Mouse (Mus musculus): ENCODE results near the gene Vwa7.
"Not testable (repeated sequence)": the region's sequence is repeated elsewhere in the genome, so short reads cannot be mapped to it uniquely, and the experiment has no call there.

The Vwa7 gene

GRCm38 (mm10) chr17:35016376-35016775 is at the start of gene Vwa7:
Gene Vwa7, plus strand, starts transcription at chr17:35016579.
- DNase-seq: peak; percentile 52

DNA sequence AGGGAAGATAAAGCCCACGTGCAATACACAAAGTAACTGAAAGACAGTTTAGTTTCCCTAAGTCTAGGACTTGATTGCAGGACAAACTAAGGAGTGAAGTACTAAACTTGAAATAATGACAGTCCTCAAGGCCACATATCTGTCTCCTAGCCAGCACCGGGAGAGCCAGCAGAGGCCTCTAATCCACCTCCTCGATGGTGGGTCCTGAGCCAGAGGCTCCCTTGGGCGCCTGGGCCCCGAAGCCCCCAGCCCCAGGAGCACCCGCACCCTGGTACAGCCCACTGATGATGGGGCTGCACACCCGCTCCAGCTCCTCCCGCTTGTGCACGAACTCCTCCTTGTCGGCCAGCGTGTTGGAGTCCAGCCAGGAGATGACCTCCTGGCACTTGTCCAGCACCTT is 46.6 kb upstream of the Vwa7 start, which contains the start of gene Gm20481:
Gm20481 (plus strand) TSS at position 91 of the 400 bp plus-strand sequence.
- DNase-seq: not testable (repeated sequence)

DNA sequence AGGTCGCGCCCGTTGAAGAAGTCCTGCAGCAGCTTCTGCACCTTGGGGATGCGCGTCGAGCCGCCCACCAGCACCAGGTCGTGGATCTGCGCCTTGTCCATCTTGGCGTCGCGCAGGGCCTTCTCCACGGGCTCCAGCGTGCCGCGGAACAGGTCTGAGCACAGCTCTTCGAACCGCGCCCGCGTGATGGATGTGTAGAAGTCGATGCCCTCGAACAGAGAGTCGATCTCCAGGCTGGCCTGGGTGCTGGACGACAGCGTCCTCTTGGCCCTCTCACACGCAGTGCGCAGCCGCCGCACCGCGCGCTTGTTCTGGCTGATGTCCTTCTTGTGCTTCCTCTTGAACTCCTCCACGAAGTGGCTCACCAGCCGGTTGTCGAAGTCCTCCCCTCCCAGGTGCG is 45.5 kb upstream of the Vwa7 start:
- DNase-seq: not testable (repeated sequence)

GRCm38 (mm10) chr17:34971694-34972068 is 44.7 kb upstream of the Vwa7 start:
- not testable (repeated sequence) for DNase-seq

DNA sequence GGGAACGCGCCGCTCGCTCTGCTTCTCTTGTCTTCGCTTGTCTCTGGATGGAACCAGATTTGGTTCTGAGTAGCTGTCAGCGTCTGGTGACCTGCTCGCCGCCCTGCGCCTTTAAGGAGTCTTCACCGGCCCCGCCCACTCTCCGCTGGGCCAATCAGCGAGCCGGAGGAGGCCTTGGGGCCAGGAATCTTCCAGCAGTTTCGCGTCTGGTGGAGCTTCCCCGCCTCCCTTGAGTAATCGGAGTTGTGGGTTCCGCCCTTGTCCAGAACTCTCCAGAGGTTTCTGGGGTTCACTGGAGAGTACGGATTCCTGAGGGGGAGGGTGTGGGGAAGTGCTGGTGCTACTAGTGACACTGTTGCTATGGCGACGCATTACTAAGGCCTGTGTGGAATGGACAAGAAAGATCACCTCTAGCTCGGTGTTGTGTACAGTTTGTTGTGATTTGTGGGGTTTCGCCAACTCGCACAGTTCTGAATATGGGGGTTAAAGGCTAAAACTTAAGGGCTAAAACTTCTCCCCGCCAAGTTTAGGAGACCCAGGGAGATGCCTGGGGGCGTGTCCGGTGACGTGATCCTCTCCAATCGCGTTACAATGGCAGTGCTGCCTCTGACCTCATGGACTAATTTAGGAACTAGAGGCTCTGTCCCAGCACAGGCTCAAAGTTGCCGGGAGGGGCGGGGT is 44.2 kb upstream of the Vwa7 start, which contains the start of the genes Hspa1a and Hspa1l:
Hspa1a (minus strand) TSS at position 88 of the 681 bp plus-strand sequence.
Hspa1l (plus strand) TSS at position 635 of the 681 bp plus-strand sequence.
- DNase-seq: peak; percentile 93

GRCm38 (mm10) chr17:34975581-34976492 is 40.5 kb upstream of the Vwa7 start:
- no peak for DNase-seq

DNA sequence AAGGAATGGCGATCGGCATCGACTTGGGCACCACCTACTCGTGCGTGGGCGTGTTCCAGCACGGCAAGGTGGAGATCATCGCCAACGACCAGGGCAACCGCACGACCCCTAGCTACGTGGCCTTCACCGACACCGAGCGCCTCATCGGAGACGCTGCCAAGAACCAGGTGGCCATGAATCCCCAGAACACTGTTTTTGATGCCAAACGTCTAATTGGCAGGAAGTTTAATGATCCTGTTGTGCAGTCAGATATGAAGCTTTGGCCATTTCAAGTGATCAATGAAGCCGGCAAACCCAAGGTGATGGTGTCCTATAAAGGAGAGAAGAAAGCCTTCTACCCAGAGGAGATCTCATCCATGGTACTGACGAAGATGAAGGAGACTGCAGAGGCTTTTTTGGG is 39.4 kb upstream of the Vwa7 start:
- no peak for DNase-seq

DNA sequence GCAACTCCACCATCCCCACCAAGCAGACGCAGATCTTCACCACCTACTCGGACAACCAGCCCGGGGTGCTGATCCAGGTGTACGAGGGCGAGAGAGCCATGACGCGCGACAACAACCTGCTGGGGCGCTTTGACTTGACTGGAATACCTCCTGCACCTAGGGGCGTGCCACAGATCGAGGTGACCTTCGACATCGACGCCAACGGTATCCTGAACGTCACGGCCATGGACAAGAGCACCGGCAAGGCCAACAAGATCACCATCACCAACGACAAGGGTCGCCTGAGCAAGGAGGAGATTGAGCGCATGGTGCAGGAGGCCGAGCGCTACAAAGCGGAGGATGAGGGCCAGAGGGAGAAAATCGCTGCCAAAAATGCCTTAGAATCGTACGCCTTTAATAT is 38.1 kb upstream of the Vwa7 start:
- no peak for DNase-seq

DNA sequence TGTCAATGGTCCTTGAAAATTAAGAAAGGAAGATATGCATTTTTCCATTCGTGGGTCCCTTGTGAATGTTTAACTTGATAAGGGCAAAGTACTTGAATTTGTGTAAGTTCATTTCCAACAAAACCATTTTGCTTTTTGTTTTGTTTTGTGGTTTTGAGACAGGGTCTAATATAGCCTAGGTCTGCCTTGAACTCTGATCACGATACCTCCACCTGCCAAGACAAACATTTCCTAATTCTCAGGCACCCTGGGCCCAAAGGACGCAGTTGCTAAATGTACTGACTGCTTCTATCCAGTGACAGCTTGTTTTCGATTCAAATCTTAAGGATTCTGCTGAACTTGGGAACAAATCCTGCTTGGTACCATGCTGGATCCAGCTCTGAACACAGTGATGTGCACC is 36.7 kb upstream of the Vwa7 start:
- no peak for DNase-seq

DNA sequence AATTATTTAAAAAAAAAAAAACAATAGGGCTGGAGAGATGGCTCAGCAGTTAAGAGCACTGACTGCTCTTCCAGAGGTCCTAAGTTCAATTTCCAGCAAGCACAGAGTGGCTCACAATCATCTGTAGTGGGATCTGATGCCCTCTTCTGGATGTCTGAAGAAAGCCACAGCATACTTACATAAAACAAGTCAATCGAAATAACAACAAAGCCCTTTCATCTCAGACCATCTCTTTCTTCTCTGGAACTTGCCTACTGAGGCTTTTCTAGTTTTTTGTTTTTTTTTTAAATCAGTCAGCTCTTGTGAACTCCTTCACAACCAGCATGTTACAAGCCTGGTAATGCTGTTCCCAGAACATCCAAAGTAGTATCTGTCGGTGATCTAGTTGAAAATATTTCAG is 35.7 kb upstream of the Vwa7 start:
- DNase-seq: peak; percentile 73

DNA sequence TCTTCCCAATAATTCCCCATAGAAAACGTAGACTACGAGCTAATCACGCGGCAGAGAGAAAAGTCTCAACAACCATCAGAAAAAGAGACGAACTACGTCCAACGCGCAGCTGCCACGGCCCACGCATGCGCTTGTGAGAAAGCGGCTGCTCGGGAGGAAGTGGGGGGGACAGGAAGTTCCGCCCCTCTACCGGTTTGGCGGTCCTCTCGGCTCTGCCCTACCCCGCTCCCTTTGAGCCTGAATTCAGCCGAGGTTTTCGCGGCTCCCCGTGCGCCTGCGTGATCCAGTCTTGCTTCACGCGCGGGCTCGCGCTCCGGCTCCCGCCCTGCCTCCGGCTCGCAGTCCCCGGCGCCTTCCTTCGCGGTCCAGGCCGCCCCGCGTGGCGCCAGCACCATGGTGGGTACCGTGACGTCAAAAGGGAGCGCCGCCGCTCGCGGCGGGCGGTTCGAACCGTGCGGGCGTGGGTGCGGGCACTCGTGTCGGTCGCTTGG is 34.6 kb upstream of the Vwa7 start, which contains the start of gene Lsm2:
Lsm2 (plus strand) TSS at position 173 of the 491 bp plus-strand sequence.
- peak; percentile 94 for DNase-seq

- DNase-seq: no peak
These were observed 34.1 kb upstream of the Vwa7 start for GRCm38 (mm10) chr17:34982328-34982727.

DNA sequence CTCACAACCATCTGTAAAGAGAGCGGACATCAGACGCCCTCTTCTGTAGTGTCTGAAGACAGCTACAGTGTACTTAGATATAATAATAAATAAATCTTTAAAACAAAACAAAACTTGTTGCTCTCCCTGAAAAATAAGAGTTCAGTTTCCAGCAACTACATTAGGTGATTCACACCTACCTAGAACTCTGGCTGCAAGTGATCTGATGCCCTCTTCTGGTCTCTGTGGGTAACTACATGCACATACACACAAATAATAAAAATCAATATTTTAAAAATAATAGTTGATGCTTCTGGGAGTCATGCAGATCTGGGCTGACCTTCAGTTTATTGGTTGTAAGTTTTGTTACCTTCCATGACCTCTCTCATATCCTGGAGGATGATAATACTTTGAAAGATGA is 32.2 kb upstream of the Vwa7 start:
- peak; percentile 41 for DNase-seq

GRCm38 (mm10) chr17:34994751-34995150 is 21.6 kb upstream of the Vwa7 start:
- no peak for DNase-seq

GRCm38 (mm10) chr17:34995192-34995591 is 21.2 kb upstream of the Vwa7 start:
- DNase-seq: not testable (repeated sequence)

DNA sequence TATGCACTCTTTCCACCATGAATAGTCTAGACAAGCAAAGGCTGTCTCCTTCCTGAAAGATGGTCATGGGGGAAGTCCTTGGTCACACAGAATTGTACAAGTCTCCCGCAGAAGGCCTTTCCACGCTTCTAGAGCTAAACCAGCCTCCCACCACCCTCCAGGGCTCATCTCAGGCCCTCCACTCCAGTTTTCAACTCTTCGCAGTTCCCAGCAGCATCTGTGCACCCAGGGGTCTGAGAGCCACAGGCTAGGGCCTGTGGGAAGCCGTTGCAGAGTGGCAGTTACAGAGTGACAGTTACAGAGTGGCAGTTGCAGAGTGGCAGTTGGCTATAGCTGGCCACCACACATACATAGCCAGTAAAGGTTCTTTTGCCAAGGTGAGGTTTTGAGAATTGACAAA is 20.5 kb upstream of the Vwa7 start:
- not testable (repeated sequence) for DNase-seq

- DNase-seq: no peak
These were observed 19.8 kb upstream of the Vwa7 start for GRCm38 (mm10) chr17:34996411-34997141.

- DNase-seq: no peak
These were observed 19.3 kb upstream of the Vwa7 start for GRCm38 (mm10) chr17:34997142-34997483.

DNA sequence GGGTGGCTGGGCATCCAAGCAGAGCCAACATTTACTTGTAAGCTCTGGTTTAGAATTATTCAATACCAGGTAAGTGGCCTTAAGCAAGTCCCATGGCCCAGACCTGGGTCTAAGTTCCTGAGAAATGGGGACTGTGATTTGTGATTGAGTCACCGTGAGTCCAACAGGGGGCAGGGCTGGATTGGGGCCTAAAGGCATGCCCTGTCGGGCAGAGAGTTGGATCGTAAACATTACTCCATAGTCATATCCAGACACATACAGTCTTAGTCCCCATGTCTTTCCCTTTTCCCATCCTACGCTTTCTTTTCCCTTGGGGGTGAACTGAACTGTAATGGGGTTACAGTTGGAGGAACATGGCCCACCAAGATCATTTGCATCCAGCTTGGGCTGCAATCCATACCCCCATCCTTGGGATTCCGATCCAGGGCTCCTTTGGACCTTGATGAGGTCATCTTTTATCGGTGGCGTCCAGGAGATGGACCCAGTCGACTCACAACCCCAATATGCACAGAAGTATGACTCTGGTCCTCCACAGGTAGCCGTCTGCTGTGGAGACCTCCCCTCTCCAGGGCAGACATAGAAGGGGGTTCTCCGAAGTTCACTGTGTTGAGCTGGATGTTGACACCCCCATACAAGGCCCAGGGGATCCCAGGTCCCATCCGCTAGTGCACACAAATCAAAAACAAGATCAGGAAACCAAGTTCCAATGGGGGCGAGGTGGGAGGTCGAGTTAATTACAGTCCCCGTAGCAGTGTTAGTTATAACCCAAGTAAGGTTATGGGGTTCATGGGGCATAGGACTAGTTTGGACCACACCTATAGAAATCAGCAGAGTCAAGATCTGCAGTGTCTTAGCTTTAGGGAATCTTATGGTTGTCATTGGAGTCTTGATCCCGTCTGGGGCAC is 17.6 kb upstream of the Vwa7 start:
- no peak for DNase-seq

DNA sequence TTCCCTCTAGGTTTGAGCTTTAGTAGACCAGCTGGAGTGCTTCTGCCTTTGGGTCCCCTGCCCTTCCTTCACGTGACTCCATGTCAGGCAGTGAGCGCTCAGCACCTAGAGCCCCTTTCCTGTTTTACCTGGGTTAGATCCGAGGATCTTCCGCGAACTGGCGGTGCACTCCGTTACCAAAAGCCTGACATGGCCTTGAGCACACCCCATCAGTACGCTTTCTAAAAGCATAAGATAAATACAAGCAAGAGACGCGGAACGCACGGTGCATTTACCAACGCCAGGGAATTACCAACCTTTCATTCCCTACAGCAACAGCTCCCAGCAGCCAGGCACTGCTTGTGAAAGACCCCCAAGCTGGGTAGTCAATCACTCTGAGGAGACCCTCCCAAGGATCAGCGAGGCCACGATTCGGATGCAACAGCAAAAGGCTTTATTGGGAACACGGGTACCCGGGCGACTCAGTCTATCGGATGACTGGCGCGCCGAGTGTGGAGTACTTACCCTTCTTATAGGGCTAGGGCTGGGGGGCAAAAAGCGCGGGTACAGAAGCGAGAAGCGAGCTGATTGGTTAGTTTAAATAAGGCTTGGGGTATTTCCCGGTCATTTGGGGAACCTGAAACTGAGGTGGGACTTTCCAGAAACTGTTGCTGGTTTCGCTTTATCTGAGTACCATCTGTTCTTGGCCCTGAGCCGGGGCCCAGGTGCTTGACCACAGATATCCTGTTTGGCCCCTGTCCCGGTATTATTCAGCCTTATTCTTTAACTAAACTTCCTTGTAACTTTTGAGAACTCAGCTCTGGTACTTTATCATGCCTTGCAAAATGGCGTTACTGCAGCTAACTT is 16.3 kb upstream of the Vwa7 start:
- not testable (repeated sequence) for DNase-seq
